Mouse (Mus musculus) kidney, adult 18-20 months (tissue): ENCODE measurements around the gene Nek6.

Experiments used
- DNase-seq: peaks from one replicate; pipeline ENCODE4 v3.0.0; 2021

Gene Nek6

GRCm38 (mm10) chr2:38584514-38585378 lies 73.3 kb downstream of the Nek6 start:
- no peak for DNase-seq

- DNase-seq: peak; percentile 16
Observed at GRCm38 (mm10) chr2:38585379-38585736, 73.9 kb downstream of the Nek6 start.

- no peak for DNase-seq
Observed at GRCm38 (mm10) chr2:38586733-38587132, 75.3 kb downstream of the Nek6 start.

GRCm38 (mm10) chr2:38591751-38592459 lies 80.5 kb downstream of the Nek6 start:
- peak; percentile 21 for DNase-seq

GRCm38 (mm10) chr2:38594874-38595273 lies 83.4 kb downstream of the Nek6 start:
- no peak for DNase-seq

DNA sequence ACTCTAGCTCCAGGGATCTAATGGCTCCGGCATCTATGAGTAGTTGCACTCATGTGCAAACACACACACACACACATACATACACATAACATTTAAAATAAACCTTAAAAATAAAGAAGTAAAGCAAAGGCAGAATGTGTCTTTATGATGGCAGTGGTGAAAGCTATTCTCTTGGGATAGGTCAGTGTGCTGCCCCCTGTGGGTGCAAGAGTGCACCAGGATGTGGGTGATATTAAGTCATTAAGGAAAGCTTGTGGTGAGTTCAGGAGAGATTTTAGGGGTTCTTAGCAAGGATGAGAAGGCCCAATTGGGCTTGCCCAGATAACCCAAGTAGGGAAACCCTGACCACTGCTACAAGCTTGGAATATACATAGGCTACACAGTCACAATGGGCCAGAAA lies 86.5 kb downstream of the Nek6 start:
- DNase-seq: no peak

DNA sequence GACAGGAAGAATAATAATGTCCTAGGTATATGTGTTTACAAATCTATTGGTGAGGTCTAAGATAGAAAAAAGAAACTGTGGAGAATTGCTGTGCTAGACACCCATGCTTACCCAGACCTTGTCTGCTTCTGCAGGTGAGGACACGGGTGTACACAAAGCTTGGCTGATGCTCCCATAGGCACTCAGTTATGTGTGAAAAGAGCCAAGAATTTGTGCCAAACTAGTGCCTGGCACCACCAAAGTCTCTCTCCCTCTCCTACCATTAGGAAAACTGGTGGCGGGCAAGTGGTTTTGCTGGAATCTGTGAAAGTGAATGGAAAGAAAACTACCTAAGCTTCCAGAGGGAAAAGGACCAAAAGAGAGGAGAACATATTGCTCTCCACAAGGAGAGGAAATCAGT lies 87.0 kb downstream of the Nek6 start:
- no peak for DNase-seq

DNA sequence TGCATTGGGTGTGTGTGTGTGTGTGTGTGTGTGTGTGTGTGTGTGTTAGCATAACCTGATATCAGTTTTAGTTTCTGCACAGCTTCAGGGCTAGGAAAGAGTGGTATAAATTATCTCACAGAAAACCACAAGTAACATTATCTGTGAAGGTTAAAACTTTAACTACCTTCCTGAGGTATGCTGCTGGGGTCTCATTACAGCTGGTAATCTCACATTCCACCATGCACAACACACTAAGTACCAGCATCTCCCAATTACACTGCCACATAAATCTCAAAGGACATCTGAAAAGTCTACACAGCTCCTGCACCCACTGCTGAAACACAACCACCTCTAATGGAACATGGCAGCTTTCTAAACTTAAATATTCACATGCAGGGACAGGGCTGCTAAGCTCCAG lies 89.4 kb downstream of the Nek6 start:
- no peak for DNase-seq

- no peak for DNase-seq
Observed at GRCm38 (mm10) chr2:38607716-38608115, 96.3 kb downstream of the Nek6 start.

GRCm38 (mm10) chr2:38608831-38609309 lies 97.4 kb downstream of the Nek6 start:
- DNase-seq: no peak

GRCm38 (mm10) chr2:38609310-38609709 lies 97.9 kb downstream of the Nek6 start:
- no peak for DNase-seq

GRCm38 (mm10) chr2:38610161-38610560 lies 98.7 kb downstream of the Nek6 start:
- no peak for DNase-seq

DNA sequence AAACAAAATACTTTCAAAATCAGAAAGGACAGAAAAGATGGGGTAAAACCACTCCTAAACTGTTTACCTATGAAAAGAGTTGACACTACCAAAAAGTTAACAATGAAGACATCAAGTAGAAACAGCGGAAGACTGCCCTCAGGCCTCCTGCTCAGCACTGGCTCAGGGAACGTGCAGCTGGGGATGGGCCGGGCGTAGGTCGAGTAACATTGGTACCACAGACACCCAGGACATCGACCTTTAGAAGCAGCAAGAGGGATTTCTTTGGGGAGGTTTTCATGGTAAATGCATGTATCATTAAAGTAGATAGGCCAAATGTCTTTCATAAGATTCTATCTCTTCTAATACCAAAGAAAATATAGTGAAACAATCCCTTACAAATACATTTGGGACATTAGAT lies 101.2 kb downstream of the Nek6 start:
- DNase-seq: no peak

DNA sequence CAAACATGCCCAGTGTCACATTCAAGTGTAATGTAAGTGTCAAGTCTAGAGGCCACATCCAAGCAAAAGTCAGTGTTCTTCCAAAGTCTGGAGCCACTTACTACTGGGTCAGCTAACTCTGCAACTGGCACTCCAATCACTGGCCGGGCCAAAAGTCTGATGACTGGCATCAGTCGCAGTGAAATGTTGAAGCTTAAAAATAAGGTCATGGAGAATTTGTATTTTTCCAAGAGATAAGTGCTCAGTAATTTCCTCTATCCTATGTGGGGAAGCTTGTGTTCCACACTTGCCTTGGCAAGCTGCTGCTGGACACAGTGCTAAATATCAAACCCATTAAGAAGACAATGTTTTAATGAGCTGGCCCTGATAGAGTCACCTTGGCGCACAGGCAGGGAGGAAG lies 102.1 kb downstream of the Nek6 start:
- no peak for DNase-seq

- no peak for DNase-seq
Observed at GRCm38 (mm10) chr2:38614437-38614836, 103.0 kb downstream of the Nek6 start.

DNA sequence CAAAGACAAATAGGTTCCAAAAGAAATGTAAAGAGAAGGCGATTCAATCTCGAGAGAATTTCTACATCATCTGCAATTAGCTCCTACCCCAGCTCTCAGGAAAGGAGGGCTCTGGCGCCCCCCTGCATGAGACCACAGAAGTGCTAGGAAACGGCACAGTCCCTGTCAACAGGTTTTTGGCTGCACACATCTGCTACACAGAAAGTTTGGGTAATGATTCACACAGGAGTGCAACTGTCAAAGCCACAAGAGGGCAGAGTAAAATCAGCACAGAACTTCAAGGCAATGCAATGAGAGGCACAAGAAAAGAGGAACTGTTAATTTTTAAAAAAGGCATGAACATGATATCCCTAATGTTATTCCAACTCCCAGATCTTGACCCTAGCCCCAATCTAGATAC lies 104.6 kb downstream of the Nek6 start:
- DNase-seq: peak; percentile 23

GRCm38 (mm10) chr2:38616956-38617872 lies 105.8 kb downstream of the Nek6 start:
- no peak for DNase-seq

DNA sequence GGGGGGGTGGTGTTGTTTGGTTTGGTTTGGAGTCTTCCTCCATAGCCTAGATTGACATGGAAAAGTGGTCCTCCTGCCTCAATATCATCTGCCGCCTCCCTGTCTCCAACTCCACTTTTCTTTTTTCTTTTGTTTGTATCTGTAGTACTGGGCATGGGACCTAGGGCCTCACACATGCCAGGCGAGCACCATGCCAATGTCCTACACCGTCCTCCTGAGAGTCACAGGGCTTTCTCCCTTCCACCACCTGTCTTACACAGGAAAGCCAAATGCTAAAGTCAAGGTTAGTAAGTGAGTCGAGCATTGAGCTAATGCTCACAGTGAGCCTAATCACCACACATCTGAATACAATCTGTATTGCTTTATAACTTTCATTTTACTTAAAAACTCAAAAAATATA lies 108.3 kb downstream of the Nek6 start:
- no peak for DNase-seq

GRCm38 (mm10) chr2:38621076-38621475 lies 109.6 kb downstream of the Nek6 start:
- no peak for DNase-seq

DNA sequence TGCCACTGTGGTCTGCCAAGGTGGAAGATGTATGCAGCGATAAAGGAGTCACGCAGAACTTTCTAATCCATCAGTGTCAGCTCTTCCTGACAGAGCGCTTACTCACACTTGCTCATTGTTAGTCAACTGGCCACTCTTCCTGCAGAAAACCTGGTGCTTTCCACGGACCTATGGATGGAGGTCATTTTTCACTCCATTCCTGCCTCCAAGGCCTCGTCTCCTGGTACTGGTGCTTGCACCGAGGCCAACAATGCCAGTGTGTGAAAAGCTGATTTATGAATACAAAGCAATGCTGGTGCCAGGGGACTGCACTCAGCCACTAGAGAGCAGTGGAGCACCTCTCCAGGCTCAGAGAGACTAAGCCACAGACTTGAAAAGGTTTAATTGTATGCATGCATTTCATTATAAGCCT lies 110.2 kb downstream of the Nek6 start:
- peak; percentile 40 for DNase-seq

- no peak for DNase-seq
Observed at GRCm38 (mm10) chr2:38623411-38623810, 112.0 kb downstream of the Nek6 start.

GRCm38 (mm10) chr2:38623821-38624590 lies 112.6 kb downstream of the Nek6 start:
- DNase-seq: no peak
